Mouse (Mus musculus): Measurements from ENCODE around the gene Tmx2. TPM values are rescaled to one million over a fixed set of nuclear protein-coding genes. Genes with fewer than 3 reads are reported as not detected.
A peak's percentile ranks its signal among the peaks of the same experiment; 100 is the strongest.

The Tmx2 gene
- polyA plus RNA-seq, 1 experiment from 2014 or later = 163 TPM

DNA sequence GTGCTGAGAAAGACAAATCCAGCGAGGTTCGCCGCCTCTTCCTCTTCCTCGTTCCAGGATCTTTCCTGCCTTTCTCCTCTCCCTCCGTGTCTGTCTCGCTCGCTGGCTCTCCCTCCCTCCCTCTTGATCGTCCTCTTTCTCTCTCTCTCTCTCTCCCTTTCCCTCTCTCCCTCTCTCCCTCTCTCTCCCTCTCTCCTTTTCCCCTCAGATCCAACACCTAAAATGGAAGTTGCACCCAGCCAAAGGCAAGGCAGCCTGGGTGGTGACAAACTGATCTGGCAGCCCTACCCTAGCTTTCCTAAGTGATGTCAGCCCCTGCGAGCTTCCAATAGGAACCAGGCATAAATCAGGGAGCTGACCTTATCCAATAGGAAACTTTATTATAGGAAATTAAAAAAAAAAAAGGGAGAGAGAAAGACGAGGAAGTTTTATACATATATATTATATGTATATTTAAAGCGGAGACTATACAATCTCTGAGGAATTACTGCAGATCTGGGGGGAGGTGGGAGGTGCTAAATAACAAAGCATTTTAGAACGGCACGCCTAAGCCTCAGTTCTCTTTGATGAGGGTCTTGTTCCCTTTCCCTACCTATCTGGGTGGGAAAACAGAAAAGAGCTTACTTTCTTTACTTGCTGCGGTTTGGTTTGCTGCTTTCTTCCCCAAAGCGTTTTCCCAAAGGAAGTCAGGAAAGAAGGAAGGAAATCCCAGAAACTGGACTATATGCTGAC, 28.3 kb downstream of the Tmx2 start, which contains the start of gene Ctnnd1:
Gene Ctnnd1, minus strand, starts transcription at position 302 of the 732 bp plus-strand sequence.
- Histone ChIP-seq H3K9ac (ENCODE audit: low read depth, low read length) (peak within 1 kb of the TSS; percentile 88), H3K4me3 (ENCODE audit: low read length) (peak within 1 kb of the TSS; percentile 77), H3K27ac (ENCODE audit: low read depth, low read length) (peak within 1 kb of the TSS; percentile 97), H3K4me2 (replicated peaks; ENCODE audit: low read depth, low read length) (peak within 1 kb of the TSS; percentile 63), H3K36me3 (ENCODE audit: control insufficient read depth, insufficient read depth, low read length) (no peaks in the 10 kb centered on the region), H3K9me3 (ENCODE audit: control insufficient read depth, low read length) (no peaks in the 10 kb centered on the region), H3K4me1 (ENCODE audit: control insufficient read depth, insufficient read depth, low read length) (peaks cover 7% of the 10 kb centered on the region; the same call in 1 of the 2 replicates), H3K27me3 (ENCODE audit: control insufficient read depth, insufficient read depth, low read length) (no peaks in the 10 kb centered on the region)
- WGBS = under 1% methylated on average over 15 of the region's 15 CpGs
- peak; percentile 98 for ATAC-seq (ENCODE audit: low FRiP score, low TSS enrichment)

- peak overlapping the region; percentile 88 for H3K9ac ChIP-seq (ENCODE audit: low read depth, low read length)
- H3K27me3 ChIP-seq (ENCODE audit: control insufficient read depth, insufficient read depth, low read length) = no peaks in the 10 kb centered on the region
- ATAC-seq (ENCODE audit: low FRiP score, low TSS enrichment) = no peak
- peak overlapping the region; percentile 77 for H3K4me3 ChIP-seq (ENCODE audit: low read length)
- no peaks in the 10 kb centered on the region for H3K36me3 ChIP-seq (ENCODE audit: control insufficient read depth, insufficient read depth, low read length)
- peaks cover 7% of the 10 kb centered on the region; the same call in 1 of the 2 replicates for H3K4me1 ChIP-seq (ENCODE audit: control insufficient read depth, insufficient read depth, low read length)
- H3K9me3 ChIP-seq (ENCODE audit: control insufficient read depth, low read length) = no peaks in the 10 kb centered on the region
- 0% methylated on average over 10 of the region's 10 CpGs for WGBS
- peak overlapping the region; percentile 63 for H3K4me2 ChIP-seq (replicated peaks; ENCODE audit: low read depth, low read length)
- H3K27ac ChIP-seq (ENCODE audit: low read depth, low read length) = peak overlapping the region; percentile 97
These were observed 29.3 kb downstream of the Tmx2 start for GRCm38 (mm10) chr2:84649674-84650073.

DNA sequence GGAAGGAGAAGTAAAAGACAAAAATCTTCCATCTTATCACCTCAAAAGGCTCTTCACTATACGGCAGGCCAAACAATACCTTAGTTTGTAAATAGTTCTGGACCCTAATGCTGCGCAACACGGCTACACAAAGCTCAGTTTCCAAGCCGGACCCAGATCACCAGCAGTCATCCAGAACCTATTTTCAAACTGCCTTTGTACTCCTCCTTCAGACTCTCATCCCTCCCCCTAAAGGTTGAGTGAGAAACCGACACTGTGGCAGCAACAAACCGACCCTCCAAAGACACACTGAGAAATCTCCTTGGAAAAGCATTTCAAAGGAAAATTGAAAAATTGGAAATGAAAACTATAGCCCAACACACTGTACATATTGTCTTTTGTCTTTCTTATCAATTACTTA, 30.6 kb downstream of the Tmx2 start:
- Histone ChIP-seq H3K36me3 (ENCODE audit: control insufficient read depth, insufficient read depth, low read length) (no peaks in the 10 kb centered on the region), H3K4me2 (replicated peaks; ENCODE audit: low read depth, low read length) (peak overlapping the region; percentile 63), H3K4me1 (ENCODE audit: control insufficient read depth, insufficient read depth, low read length) (peaks cover 12% of the 10 kb centered on the region), H3K27me3 (ENCODE audit: control insufficient read depth, insufficient read depth, low read length) (no peaks in the 10 kb centered on the region), H3K9ac (ENCODE audit: low read depth, low read length) (peak overlapping the region; percentile 88), H3K4me3 (ENCODE audit: low read length) (peak overlapping the region; percentile 77), H3K9me3 (ENCODE audit: control insufficient read depth, low read length) (no peaks in the 10 kb centered on the region), H3K27ac (ENCODE audit: low read depth, low read length) (no peak overlapping the region)
- 28% methylated on average over 6 of the region's 6 CpGs for WGBS
- no peak for ATAC-seq (ENCODE audit: low FRiP score, low TSS enrichment)

GRCm38 (mm10) chr2:84647051-84647568, 31.8 kb downstream of the Tmx2 start:
- H3K4me1 ChIP-seq (ENCODE audit: control insufficient read depth, insufficient read depth, low read length) = peaks cover 12% of the 10 kb centered on the region
- 95% methylated on average over 6 of the region's 6 CpGs for WGBS
- no peaks in the 10 kb centered on the region; the same call in 1 of the 2 replicates for H3K36me3 ChIP-seq (ENCODE audit: control insufficient read depth, insufficient read depth, low read length)
- H3K9ac ChIP-seq (ENCODE audit: low read depth, low read length) = no peak overlapping the region
- H3K4me3 ChIP-seq (ENCODE audit: low read length) = no peak overlapping the region
- H3K27me3 ChIP-seq (ENCODE audit: control insufficient read depth, insufficient read depth, low read length) = no peaks in the 10 kb centered on the region
- ATAC-seq (ENCODE audit: low FRiP score, low TSS enrichment) = no peak
- no peak overlapping the region for H3K27ac ChIP-seq (ENCODE audit: low read depth, low read length)
- H3K9me3 ChIP-seq (ENCODE audit: control insufficient read depth, low read length) = no peaks in the 10 kb centered on the region
- H3K4me2 ChIP-seq (replicated peaks; ENCODE audit: low read depth, low read length) = no peak overlapping the region

DNA sequence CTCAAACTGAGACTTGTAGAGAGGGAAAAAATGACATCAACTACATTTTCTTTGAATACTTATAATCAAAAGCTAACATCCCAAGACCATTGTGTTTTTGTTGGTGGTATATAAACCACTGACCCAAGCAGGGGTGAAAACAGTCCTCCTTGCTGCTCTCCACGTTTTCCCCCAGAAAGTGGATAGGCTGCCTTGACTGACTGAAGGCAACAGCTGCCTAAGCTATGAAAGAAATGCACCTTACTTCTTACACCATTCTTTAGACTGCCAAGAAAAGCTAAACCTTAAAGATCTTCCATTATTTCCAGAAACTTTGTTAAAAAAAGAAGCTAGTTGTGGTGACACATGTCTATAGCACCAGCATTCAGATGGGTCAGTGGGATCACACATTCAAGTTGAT, 32.8 kb downstream of the Tmx2 start:
- 55% methylated on average over 1 of the region's 1 CpGs for WGBS

GRCm38 (mm10) chr2:84640833-84641232, 38.1 kb downstream of the Tmx2 start:
- Histone ChIP-seq H3K4me3 (ENCODE audit: low read length) (no peak overlapping the region), H3K4me2 (replicated peaks; ENCODE audit: low read depth, low read length) (no peak overlapping the region), H3K9me3 (ENCODE audit: control insufficient read depth, low read length) (no peaks in the 10 kb centered on the region), H3K4me1 (ENCODE audit: control insufficient read depth, insufficient read depth, low read length) (peaks cover 39% of the 10 kb centered on the region), H3K27me3 (ENCODE audit: control insufficient read depth, insufficient read depth, low read length) (no peaks in the 10 kb centered on the region), H3K9ac (ENCODE audit: low read depth, low read length) (no peak overlapping the region), H3K36me3 (ENCODE audit: control insufficient read depth, insufficient read depth, low read length) (peaks cover 9% of the 10 kb centered on the region; the same call in 1 of the 2 replicates), H3K27ac (ENCODE audit: low read depth, low read length) (no peak overlapping the region)
- no peak for ATAC-seq (ENCODE audit: low FRiP score, low TSS enrichment)

More for the DNA sequence above, 32.8 kb downstream of the Tmx2 start:
- Histone ChIP-seq H3K9me3 (ENCODE audit: control insufficient read depth, low read length) (no peaks in the 10 kb centered on the region), H3K27me3 (ENCODE audit: control insufficient read depth, insufficient read depth, low read length) (no peaks in the 10 kb centered on the region), H3K27ac (ENCODE audit: low read depth, low read length) (no peak overlapping the region), H3K4me2 (replicated peaks; ENCODE audit: low read depth, low read length) (no peak overlapping the region), H3K4me1 (ENCODE audit: control insufficient read depth, insufficient read depth, low read length) (peaks cover 12% of the 10 kb centered on the region), H3K36me3 (ENCODE audit: control insufficient read depth, insufficient read depth, low read length) (peaks cover 6% of the 10 kb centered on the region; the same call in 1 of the 2 replicates), H3K4me3 (ENCODE audit: low read length) (no peak overlapping the region), H3K9ac (ENCODE audit: low read depth, low read length) (no peak overlapping the region)
- no peak for ATAC-seq (ENCODE audit: low FRiP score, low TSS enrichment)

GRCm38 (mm10) chr2:84638428-84639220, 40.3 kb downstream of the Tmx2 start:
- Histone ChIP-seq H3K9me3 (ENCODE audit: control insufficient read depth, low read length) (no peaks in the 10 kb centered on the region), H3K27me3 (ENCODE audit: control insufficient read depth, insufficient read depth, low read length) (no peaks in the 10 kb centered on the region), H3K4me1 (ENCODE audit: control insufficient read depth, insufficient read depth, low read length) (peaks cover 54% of the 10 kb centered on the region), H3K36me3 (ENCODE audit: control insufficient read depth, insufficient read depth, low read length) (peaks cover 9% of the 10 kb centered on the region; the same call in 1 of the 2 replicates), H3K27ac (ENCODE audit: low read depth, low read length) (peak overlapping the region; percentile 97; the same call in 1 of the 2 replicates), H3K4me3 (ENCODE audit: low read length) (no peak overlapping the region), H3K9ac (ENCODE audit: low read depth, low read length) (no peak overlapping the region), H3K4me2 (replicated peaks; ENCODE audit: low read depth, low read length) (no peak overlapping the region; the same call in 1 of the 2 replicates)
- ATAC-seq (ENCODE audit: low FRiP score, low TSS enrichment) = no peak
- WGBS = 60% methylated on average over 5 of the region's 5 CpGs

GRCm38 (mm10) chr2:84637452-84638165, 41.3 kb downstream of the Tmx2 start:
- Histone ChIP-seq H3K27ac (ENCODE audit: low read depth, low read length) (peak overlapping the region; percentile 97; the same call in 1 of the 2 replicates), H3K27me3 (ENCODE audit: control insufficient read depth, insufficient read depth, low read length) (no peaks in the 10 kb centered on the region), H3K4me1 (ENCODE audit: control insufficient read depth, insufficient read depth, low read length) (peaks cover 64% of the 10 kb centered on the region), H3K4me3 (ENCODE audit: low read length) (no peak overlapping the region; the same call in 1 of the 2 replicates), H3K4me2 (replicated peaks; ENCODE audit: low read depth, low read length) (no peak overlapping the region; the same call in 1 of the 2 replicates), H3K9me3 (ENCODE audit: control insufficient read depth, low read length) (no peaks in the 10 kb centered on the region), H3K36me3 (ENCODE audit: control insufficient read depth, insufficient read depth, low read length) (peaks cover 9% of the 10 kb centered on the region; the same call in 1 of the 2 replicates), H3K9ac (ENCODE audit: low read depth, low read length) (peak overlapping the region; percentile 5; the same call in 1 of the 2 replicates)
- WGBS = 13% methylated on average over 7 of the region's 7 CpGs
- no peak for ATAC-seq (ENCODE audit: low FRiP score, low TSS enrichment)
